Mouse (Mus musculus) embryo, embryonic 10 days (tissue): ENCODE results near the gene Vmn1r236.
A peak's percentile ranks its signal among the peaks of the same experiment; 100 is the strongest.

Experiments used
- DNase-seq: peaks from one replicate; pipeline ENCODE4 v3.0.0-alpha.2; 2015; ENCODE audit warnings: low spot score

Vmn1r236 gene

DNA sequence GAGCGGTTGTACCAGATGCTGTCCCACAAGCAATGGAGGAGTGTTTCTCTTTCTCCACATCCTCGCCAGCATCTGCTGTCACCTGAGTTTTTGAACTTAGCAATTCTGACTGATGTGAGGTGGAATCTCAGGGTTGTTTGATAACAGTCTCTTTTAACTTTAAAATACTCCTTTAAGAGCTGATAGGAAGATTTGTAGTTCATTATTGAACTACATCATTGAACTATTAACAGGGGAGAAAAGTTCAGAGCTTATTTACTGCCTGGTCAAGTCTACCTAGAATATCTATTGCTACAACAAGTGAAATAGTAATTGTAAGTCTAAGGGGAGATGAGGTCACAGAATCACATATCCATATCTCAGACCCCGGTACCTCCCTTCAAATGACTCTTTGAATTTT, at the start of gene Vmn1r236:
TSS of gene Vmn1r236 (plus strand) at position 301 of the 400 bp plus-strand sequence.
- no peak for DNase-seq

DNA sequence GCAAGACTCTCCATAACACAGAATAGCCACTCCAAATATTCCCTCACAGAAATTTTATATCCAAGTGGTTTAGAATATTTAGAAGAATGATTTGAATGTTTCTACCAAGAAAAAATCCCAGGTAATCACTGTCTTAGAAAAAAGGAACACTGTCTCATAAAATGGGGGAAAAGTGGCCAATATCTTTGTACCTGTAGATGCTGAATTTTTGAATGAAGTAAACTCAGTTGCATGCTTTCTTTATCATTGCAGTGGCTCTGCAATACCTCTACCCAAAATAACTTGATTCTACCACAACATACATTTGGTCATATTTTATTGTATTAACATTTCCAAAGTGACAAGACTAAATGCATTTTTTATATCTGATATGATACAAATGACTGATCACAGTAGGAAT, 26.6 kb upstream of the Vmn1r236 start, which contains the start of gene Vmn1r235:
TSS of gene Vmn1r235 (plus strand) at position 301 of the 400 bp plus-strand sequence.
- no peak for DNase-seq

DNA sequence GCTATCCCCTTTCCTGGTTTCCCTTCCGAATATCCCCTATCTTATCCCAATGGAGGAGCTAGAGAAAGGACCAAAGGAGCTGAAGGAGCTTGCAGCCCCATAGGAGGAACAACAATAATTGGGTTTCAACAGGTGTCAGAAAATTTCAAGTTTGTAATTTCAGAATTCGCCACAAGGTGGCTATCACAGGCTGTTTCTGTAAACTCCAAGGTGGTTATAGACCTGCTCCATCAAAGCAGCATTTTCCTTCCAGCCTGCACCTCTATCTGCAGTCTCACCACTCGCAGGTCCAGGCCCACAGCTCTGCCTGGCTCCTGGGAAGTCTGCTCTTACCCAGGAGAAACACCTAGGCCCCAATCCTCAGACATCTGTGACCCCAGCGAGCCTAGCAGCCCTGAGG, 10.6 kb upstream of the Vmn1r236 start:
- peak; percentile 17 for DNase-seq

DNA sequence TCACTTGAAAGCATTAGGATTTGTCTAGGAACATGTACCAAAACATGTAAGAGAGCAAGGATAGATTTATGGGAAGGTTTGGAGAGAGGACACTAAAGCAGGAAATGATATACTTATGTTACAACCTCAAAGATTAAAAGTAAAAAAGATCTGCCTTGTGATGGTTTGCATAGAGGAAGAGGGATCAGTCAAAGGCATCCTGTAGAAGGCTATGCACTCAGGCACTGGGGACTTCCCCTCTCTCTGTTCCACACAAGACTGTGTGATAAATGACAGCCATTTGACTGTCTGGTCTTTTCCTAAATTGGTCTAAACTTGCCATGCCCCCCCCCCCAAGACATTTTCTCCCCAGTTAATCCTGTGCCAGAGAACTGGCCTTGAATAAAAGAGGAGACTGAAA, 1.7 kb downstream of the Vmn1r236 start:
- DNase-seq = no peak

DNA sequence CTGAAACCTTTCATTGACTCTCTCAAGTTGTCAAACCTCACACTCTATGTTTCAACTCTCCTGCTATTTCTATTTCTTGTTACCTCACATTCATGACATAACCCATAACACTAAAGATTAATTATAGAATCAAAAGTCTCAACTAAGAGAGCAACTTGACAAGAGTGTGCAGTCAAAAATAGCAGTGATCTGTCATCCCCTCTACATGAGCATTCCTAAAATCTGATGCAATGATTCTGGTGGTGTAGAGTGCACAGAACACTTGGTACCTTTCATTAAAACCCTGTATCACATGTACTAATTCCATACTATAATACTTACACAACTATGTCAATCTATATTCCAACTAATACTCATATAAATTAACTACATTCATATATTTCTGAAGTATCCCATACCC, 7.0 kb downstream of the Vmn1r236 start:
- DNase-seq = no peak

DNA sequence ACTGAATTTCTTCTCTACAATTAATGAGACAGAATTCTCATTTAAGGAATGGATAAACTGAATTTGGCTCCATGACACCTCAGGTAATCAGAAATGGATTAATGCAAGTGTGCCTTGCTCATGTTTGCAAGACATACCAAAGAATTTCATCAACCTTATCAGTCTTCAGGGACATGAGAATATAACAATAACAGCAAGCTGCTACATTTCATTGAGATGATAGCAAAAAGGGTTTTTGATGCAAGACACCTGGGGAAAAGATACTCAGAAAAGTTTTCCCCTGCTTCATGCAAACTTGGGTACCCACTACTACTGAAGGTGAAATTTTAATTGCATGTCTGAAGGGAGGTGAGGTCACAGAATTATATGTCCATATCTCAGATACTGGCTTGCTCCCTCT, 28.8 kb downstream of the Vmn1r236 start, which contains the start of gene Vmn1r237:
TSS of gene Vmn1r237 (plus strand) at position 301 of the 400 bp plus-strand sequence.
- no peak for DNase-seq
